Mouse (Mus musculus): Measurements from ENCODE around the gene Rimkla.
"Not testable (repeated sequence)": the region's sequence is repeated elsewhere in the genome, so short reads cannot be mapped to it uniquely, and the experiment has no call there.

The Rimkla gene

GRCm38 (mm10) chr4:119492291-119492932 lies at the start of gene Rimkla:
Gene Rimkla, minus strand, starts transcription at chr4:119492628.
- DNase-seq: peak; percentile 84 to 89

GRCm38 (mm10) chr4:119540533-119540890 lies 48.1 kb upstream of the Rimkla start:
- DNase-seq: peak in 1 of 2 experiments; percentile 20

GRCm38 (mm10) chr4:119539836-119540532 lies 47.6 kb upstream of the Rimkla start:
- DNase-seq: peak in 1 of 2 experiments; percentile 41

GRCm38 (mm10) chr4:119539031-119539824 lies 46.8 kb upstream of the Rimkla start, which contains the start of gene Frg2f1:
Gene Frg2f1, minus strand, starts transcription at chr4:119539529.
- peak; percentile 89 to 95 for DNase-seq

- no peak for DNase-seq
Observed at GRCm38 (mm10) chr4:119537436-119537835, 45.0 kb upstream of the Rimkla start.

GRCm38 (mm10) chr4:119536615-119537014 lies 44.2 kb upstream of the Rimkla start, which contains the start of gene Foxj3:
Gene Foxj3, plus strand, starts transcription at chr4:119537004.
- DNase-seq: not testable (repeated sequence)

- DNase-seq: no peak
Observed at GRCm38 (mm10) chr4:119535103-119535502, 42.7 kb upstream of the Rimkla start.

- DNase-seq: peak; percentile 31 to 36
Observed at GRCm38 (mm10) chr4:119531813-119532212, 39.4 kb upstream of the Rimkla start.

- DNase-seq: no peak
Observed at GRCm38 (mm10) chr4:119526329-119526845, 34.0 kb upstream of the Rimkla start.

- DNase-seq: no peak
Observed at GRCm38 (mm10) chr4:119524466-119524865, 32.0 kb upstream of the Rimkla start.

GRCm38 (mm10) chr4:119524010-119524409 lies 31.6 kb upstream of the Rimkla start:
- no peak for DNase-seq

GRCm38 (mm10) chr4:119523575-119523974 lies 31.1 kb upstream of the Rimkla start:
- no peak for DNase-seq

GRCm38 (mm10) chr4:119512731-119513141 lies 20.3 kb upstream of the Rimkla start:
- DNase-seq: no peak

GRCm38 (mm10) chr4:119511591-119511990 lies 19.2 kb upstream of the Rimkla start:
- DNase-seq: no peak

- DNase-seq: no peak
Observed at GRCm38 (mm10) chr4:119498319-119498848, 6.0 kb upstream of the Rimkla start.

- no peak for DNase-seq
Observed at GRCm38 (mm10) chr4:119492933-119493327, 502 bp upstream of the Rimkla start.

GRCm38 (mm10) chr4:119490806-119491205 lies 1.6 kb downstream of the Rimkla start:
- DNase-seq: peak; percentile 56

GRCm38 (mm10) chr4:119489666-119490065 lies 2.8 kb downstream of the Rimkla start:
- no peak for DNase-seq

GRCm38 (mm10) chr4:119484882-119485281 lies 7.5 kb downstream of the Rimkla start:
- no peak for DNase-seq

- no peak for DNase-seq
Observed at GRCm38 (mm10) chr4:119483051-119483450, 9.4 kb downstream of the Rimkla start.

GRCm38 (mm10) chr4:119473150-119473549 lies 19.3 kb downstream of the Rimkla start:
- no peak for DNase-seq

GRCm38 (mm10) chr4:119472545-119472944 lies 19.9 kb downstream of the Rimkla start:
- DNase-seq: no peak

Data from cerebellum, adult 18-20 months (tissue).